Mouse (Mus musculus) liver, postnatal 0 days (tissue): ENCODE results near the gene Scgb1b2. TPM values are rescaled to one million over a fixed set of nuclear protein-coding genes. Genes with fewer than 3 reads are reported as not detected.

Experiments
- ATAC-seq: fragments of 200-750 bp; cut with Nextera tagmentation; 2 replicates; pipeline ENCODE4 v1.8.0; 2017; ENCODE audit warnings: mild to moderate bottlenecking, moderate library complexity
- DNase-seq: peaks from one replicate; pipeline ENCODE4 v3.0.0-alpha.2; 2016
- H3K27ac ChIP-seq: fragments of 300-500 bp; sonication (generic); 2 replicates; pipeline ENCODE4 v1.5.1; 2014; ENCODE audit warnings: antibody characterized with exemption, moderate library complexity, mild to moderate bottlenecking, low read depth
- H3K27me3 ChIP-seq: fragments of 300-500 bp; sonication (generic); 2 replicates; pipeline ENCODE4 v1.6.1; 2014; ENCODE audit warnings: low read length, control low read depth, mixed read lengths; ENCODE audit not compliant: insufficient read depth
- H3K36me3 ChIP-seq: fragments of 300-500 bp; sonication (generic); replicated peaks from 2 replicates; pipeline ENCODE4 v1.6.1; 2014; ENCODE audit warnings: mild to moderate bottlenecking, control low read depth, low read length, moderate library complexity, mixed read lengths; ENCODE audit not compliant: insufficient read depth
- H3K4me1 ChIP-seq: fragments of 300-500 bp; sonication (generic); 2 replicates; pipeline ENCODE4 v1.6.1; 2014; ENCODE audit warnings: antibody characterized with exemption, mild to moderate bottlenecking, control low read depth; ENCODE audit not compliant: insufficient read depth
- H3K4me2 ChIP-seq: fragments of 300-500 bp; sonication (generic); 2 replicates; pipeline ENCODE4 v1.6.1; 2014; ENCODE audit warnings: low read depth, mild to moderate bottlenecking, low read length, moderate library complexity, mixed read lengths
- H3K4me3 ChIP-seq: fragments of 300-500 bp; sonication (generic); 2 replicates; pipeline ENCODE4 v1.5.1; 2014; ENCODE audit warnings: low read depth, low read length
- H3K9ac ChIP-seq: fragments of 300-500 bp; sonication (generic); replicated peaks from 2 replicates; pipeline ENCODE4 v1.6.1; 2014; ENCODE audit warnings: mild to moderate bottlenecking, moderate library complexity
- H3K9me3 ChIP-seq: fragments of 300-500 bp; sonication (generic); 2 replicates; pipeline ENCODE4 v1.6.1; 2016; ENCODE audit warnings: mild to moderate bottlenecking, control low read depth, low read length, mixed read lengths
- CTCF ChIP-seq: sonication (generic); IDR thresholded peaks from 2 replicates; pipeline ENCODE4 v1.5.1; 2016; ENCODE audit warnings: antibody characterized with exemption, low read depth
- EP300 ChIP-seq: IDR thresholded peaks from 2 replicates; pipeline ENCODE4 v1.6.1; 2016; ENCODE audit warnings: antibody characterized with exemption, low read depth, mild to moderate bottlenecking
- WGBS: fragments of 180-500 bp; shearing (Covaris S2); extraction: QIAGEN DNeasy Blood & Tissue Kit; methylation state at CpG from one replicate; pipeline ENCODE4 v1.1.7; 2014; ENCODE audit not compliant: insufficient replicate concordance; 5-methylcytosine and 5-hydroxymethylcytosine counted together
- polyA plus RNA-seq: library from polyadenylated mRNA; unstranded; fragments of >200 nt; fragmentation: Nextera tagmentation; extraction: Ambion mirVana; gene quantifications from 2 replicates; pipeline ENCODE4 v1.2.1, GENCODE M21; 2015

The Scgb1b2 gene
- polyA plus RNA-seq = not detected in 2 replicates

DNA sequence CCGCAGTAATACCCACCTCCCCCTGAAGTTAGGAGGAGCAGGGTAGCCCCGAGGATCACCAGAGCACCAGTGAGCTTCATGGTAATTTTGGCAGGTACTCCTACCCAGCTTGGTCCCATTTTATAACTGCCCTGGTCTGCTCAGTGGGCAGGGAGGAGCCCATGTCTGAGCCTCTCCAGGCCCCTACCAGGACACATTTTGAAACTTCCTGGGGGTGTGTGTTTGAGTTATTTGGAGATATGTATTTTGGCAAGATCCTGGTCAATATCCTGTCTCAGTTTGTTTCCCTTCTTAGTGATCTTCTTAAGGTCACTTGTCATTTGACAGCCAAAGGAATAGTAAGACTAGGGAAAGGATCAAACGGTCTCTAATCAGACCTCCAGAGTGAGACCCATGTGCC lies at the start of gene Scgb1b2:
Scgb1b2 (minus strand) TSS at position 101 of the 400 bp plus-strand sequence.
- WGBS = 63% methylated on average over 3 of the region's 3 CpGs

DNA sequence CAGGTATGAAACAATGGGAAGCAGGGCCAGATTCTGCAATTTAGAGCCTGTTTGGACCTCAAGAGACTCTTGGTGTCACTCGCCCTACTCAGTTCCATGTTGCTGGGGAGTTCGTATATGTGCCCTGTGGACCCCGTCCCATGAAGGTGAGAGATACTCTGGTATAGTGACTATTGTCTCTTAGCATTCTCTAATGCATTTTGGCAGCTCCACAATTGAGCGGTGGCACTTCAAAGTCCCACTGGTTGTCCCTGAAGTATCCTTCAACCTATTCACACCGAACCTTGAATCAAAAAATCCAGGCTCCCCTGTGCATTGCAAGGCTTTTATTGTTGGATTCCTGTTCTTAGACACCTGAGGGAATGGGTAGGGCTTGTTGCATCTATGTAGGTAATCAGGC lies 1.4 kb downstream of the Scgb1b2 start, which contains the start of gene Scgb2b2:
Scgb2b2 (plus strand) TSS at position 301 of the 400 bp plus-strand sequence.
- Histone ChIP-seq H3K27me3 (no peaks in the 10 kb centered on the region), H3K4me2 (no peak within 1 kb of the TSS), H3K4me1 (no peaks in the 10 kb centered on the region), H3K27ac (no peak within 1 kb of the TSS), H3K9ac (no peak within 1 kb of the TSS), H3K9me3 (no peaks in the 10 kb centered on the region), H3K4me3 (no peak within 1 kb of the TSS), H3K36me3 (no peaks in the 10 kb centered on the region)
- DNase-seq (no peak), ATAC-seq (no peak)
- WGBS = 72% methylated on average over 5 of the region's 5 CpGs
- TF ChIP-seq CTCF = no peak
- TF ChIP-seq EP300 = no peak

More for the DNA sequence above, at the start of gene Scgb1b2:
- Histone ChIP-seq H3K9ac (no peak within 1 kb of the TSS), H3K9me3 (no peaks in the 10 kb centered on the region), H3K4me2 (no peak within 1 kb of the TSS), H3K4me1 (no peaks in the 10 kb centered on the region), H3K27ac (no peak within 1 kb of the TSS), H3K4me3 (no peak within 1 kb of the TSS), H3K36me3 (no peaks in the 10 kb centered on the region), H3K27me3 (no peaks in the 10 kb centered on the region)
- ATAC-seq (no peak), DNase-seq (no peak)
- TF ChIP-seq EP300 (no peak), CTCF (no peak)

Other genes starting within 250 kb of the Scgb1b2 start
- gene Fxyd5, start 249.3 kb downstream of the Scgb1b2 start, polyA plus RNA-seq = 25.8 and 29.4 TPM in 2 replicates
- gene Fxyd7, start 240.4 kb downstream of the Scgb1b2 start, polyA plus RNA-seq = 0.16 TPM in 1 of 2 replicates, not detected in the other
- gene Fxyd1, start 234.6 kb downstream of the Scgb1b2 start, polyA plus RNA-seq = 300 and 302 TPM in 2 replicates
- gene Lgi4, start 232.5 kb downstream of the Scgb1b2 start, polyA plus RNA-seq = 0.11 TPM in 1 of 2 replicates, not detected in the other
- 3.4 TPM in 2 replicates for gene Fxyd3, start 215.1 kb downstream of the Scgb1b2 start, polyA plus RNA-seq
- 250 and 259 TPM in 2 replicates for gene Hpn, start 176.5 kb downstream of the Scgb1b2 start, polyA plus RNA-seq
- 2.8 and 3.1 TPM in 2 replicates for gene Scn1b, start 164.8 kb downstream of the Scgb1b2 start, polyA plus RNA-seq
- gene Gramd1a, start 135.9 kb downstream of the Scgb1b2 start, polyA plus RNA-seq = 7.1 and 8.9 TPM in 2 replicates
- gene Scgb2b2, start 1.3 kb downstream of the Scgb1b2 start, polyA plus RNA-seq = not detected in 2 replicates
- gene Scgb2b3, start 70.3 kb upstream of the Scgb1b2 start, polyA plus RNA-seq = not detected in 2 replicates
- not detected in 2 replicates for gene Scgb1b3, start 83.8 kb upstream of the Scgb1b2 start, polyA plus RNA-seq